Mouse (Mus musculus): ENCODE measurements around the gene E130218I03Rik.
"Not testable (repeated sequence)": the region's sequence is repeated elsewhere in the genome, so short reads cannot be mapped to it uniquely, and the experiment has no call there.

The E130218I03Rik gene

GRCm38 (mm10) chr4:134251241-134252130, 8.0 kb downstream of the E130218I03Rik start:
- no peak for DNase-seq (ENCODE audit: low spot score in 2 of 2)

- DNase-seq (ENCODE audit: low spot score in 2 of 2) = no peak
Observed at GRCm38 (mm10) chr4:134252131-134252910, 8.9 kb downstream of the E130218I03Rik start.

- DNase-seq (ENCODE audit: low spot score in 2 of 2) = no peak
Observed at GRCm38 (mm10) chr4:134252911-134253721, 9.7 kb downstream of the E130218I03Rik start.

- no peak for DNase-seq (ENCODE audit: low spot score in 2 of 2)
Observed at GRCm38 (mm10) chr4:134253722-134254324, 10.4 kb downstream of the E130218I03Rik start, which contains the start of gene Grrp1. Grrp1 (minus strand) TSS chr4:134254106.

- no peak for DNase-seq (ENCODE audit: low spot score in 2 of 2)
Observed at GRCm38 (mm10) chr4:134254835-134255234, 11.4 kb downstream of the E130218I03Rik start.

GRCm38 (mm10) chr4:134255854-134256253, 12.4 kb downstream of the E130218I03Rik start:
- DNase-seq (ENCODE audit: low spot score in 2 of 2) = no peak

GRCm38 (mm10) chr4:134256407-134257197, 13.1 kb downstream of the E130218I03Rik start:
- no peak for DNase-seq (ENCODE audit: low spot score in 2 of 2)

GRCm38 (mm10) chr4:134257198-134258009, 13.9 kb downstream of the E130218I03Rik start:
- DNase-seq (ENCODE audit: low spot score in 2 of 2) = no peak

- DNase-seq (ENCODE audit: low spot score in 2 of 2) = no peak
Observed at GRCm38 (mm10) chr4:134258354-134258753, 14.9 kb downstream of the E130218I03Rik start.

GRCm38 (mm10) chr4:134263191-134263590, 19.7 kb downstream of the E130218I03Rik start:
- peak in 1 of 2 experiments; percentile 48 for DNase-seq (ENCODE audit: low spot score in 2 of 2)

GRCm38 (mm10) chr4:134265860-134266585, 22.6 kb downstream of the E130218I03Rik start:
- DNase-seq (ENCODE audit: low spot score in 2 of 2) = no peak

GRCm38 (mm10) chr4:134268102-134268655, 24.7 kb downstream of the E130218I03Rik start:
- DNase-seq (ENCODE audit: low spot score in 2 of 2) = no peak

- DNase-seq (ENCODE audit: low spot score in 2 of 2) = not testable (repeated sequence)
Observed at GRCm38 (mm10) chr4:134269622-134270021, 26.2 kb downstream of the E130218I03Rik start.

GRCm38 (mm10) chr4:134271979-134272378, 28.5 kb downstream of the E130218I03Rik start:
- DNase-seq (ENCODE audit: low spot score in 2 of 2) = no peak

GRCm38 (mm10) chr4:134272731-134273416, 29.4 kb downstream of the E130218I03Rik start:
- no peak for DNase-seq (ENCODE audit: low spot score in 2 of 2)

- DNase-seq (ENCODE audit: low spot score in 2 of 2) = no peak
Observed at GRCm38 (mm10) chr4:134273417-134274345, 30.2 kb downstream of the E130218I03Rik start.

GRCm38 (mm10) chr4:134284942-134285341, 41.5 kb downstream of the E130218I03Rik start:
- no peak for DNase-seq (ENCODE audit: low spot score in 2 of 2)
